Mouse (Mus musculus) liver, embryonic 14.5 days (tissue): ENCODE data around the gene Card14. TPM values are rescaled to one million over a fixed set of nuclear protein-coding genes. Genes with fewer than 3 reads are reported as not detected.

ENCODE experiments used
- ATAC-seq: fragments of 200-750 bp; cut with Nextera tagmentation; 2 replicates; pipeline ENCODE4 v1.8.0; 2017; ENCODE audit warnings: moderate number of reproducible peaks, mild to moderate bottlenecking, moderate library complexity; ENCODE audit not compliant: insufficient read depth
- DNase-seq, 3 experiments: peaks; one replicate each; pipeline ENCODE4 v3.0.0-alpha.2; 2012 to 2013; ENCODE audit warnings: low read depth in 3 of 3, low spot score in 3 of 3
- H3K27ac ChIP-seq: fragments of 300-500 bp; sonication (generic); 2 replicates; pipeline ENCODE4 v1.5.1; 2014; ENCODE audit warnings: moderate library complexity, mild to moderate bottlenecking, control low read depth, inconsistent platforms
- H3K27me3 ChIP-seq: fragments of 300-500 bp; sonication (generic); 2 replicates; pipeline ENCODE4 v1.6.1; 2014; ENCODE audit warnings: mild to moderate bottlenecking, low read length, moderate library complexity; ENCODE audit not compliant: control insufficient read depth, insufficient read depth
- H3K36me3 ChIP-seq: fragments of 300-500 bp; sonication (generic); replicated peaks from 2 replicates; pipeline ENCODE4 v1.6.1; 2014; ENCODE audit warnings: low read depth; ENCODE audit not compliant: control insufficient read depth, insufficient read depth
- H3K4me1 ChIP-seq, 2 experiments: fragments of 200-500 bp in 1 of 2; fragments of 300-500 bp in 1 of 2; sonication (generic) in 1 of 2; replicated peaks; 2 replicates each; pipeline ENCODE4 v1.6.1; 2012 to 2014; ENCODE audit warnings: antibody characterized with exemption in 1 of 2, inconsistent platforms in 1 of 2, low read length in 1 of 2; ENCODE audit not compliant: control insufficient read depth in 2 of 2, insufficient read depth in 2 of 2
- H3K4me2 ChIP-seq: fragments of 300-500 bp; sonication (generic); 2 replicates; pipeline ENCODE4 v1.6.1; 2014; ENCODE audit warnings: low read depth, mild to moderate bottlenecking, control low read depth, moderate library complexity
- H3K4me3 ChIP-seq, 2 experiments: fragments of 200-500 bp in 1 of 2; fragments of 300-500 bp in 1 of 2; sonication (generic) in 1 of 2; 2 replicates each; pipeline ENCODE4 v1.5.1; 2012 to 2014; ENCODE audit warnings: low read depth in 2 of 2, low read length in 2 of 2, mild to moderate bottlenecking in 2 of 2, control low read depth in 1 of 2, inconsistent platforms in 1 of 2, moderate library complexity in 1 of 2; ENCODE audit not compliant: insufficient read depth in 1 of 2
- H3K9ac ChIP-seq: fragments of 300-500 bp; sonication (generic); replicated peaks from 2 replicates; pipeline ENCODE4 v1.6.1; 2014; ENCODE audit warnings: mild to moderate bottlenecking, control low read depth, moderate library complexity
- H3K9me3 ChIP-seq: fragments of 300-500 bp; sonication (generic); 2 replicates; pipeline ENCODE4 v1.6.1; 2016; ENCODE audit warnings: low read length, mixed read lengths; ENCODE audit not compliant: control insufficient read depth
- CTCF ChIP-seq: IDR thresholded peaks from 2 replicates; pipeline ENCODE4 v1.5.1; 2016; ENCODE audit warnings: antibody characterized with exemption, low read depth, control low read depth
- EP300 ChIP-seq: IDR thresholded peaks from 2 replicates; pipeline ENCODE4 v1.6.1; 2016; ENCODE audit warnings: antibody characterized with exemption, low read depth
- WGBS: fragments of 180-500 bp; shearing (Covaris S2); extraction: QIAGEN DNeasy Blood & Tissue Kit; methylation state at CpG from one replicate; pipeline ENCODE4 v1.1.7; 2014; ENCODE audit not compliant: insufficient replicate concordance; 5-methylcytosine and 5-hydroxymethylcytosine counted together
- polyA plus RNA-seq, 2 experiments: library from polyadenylated mRNA; depleted of rRNA in 1 of 2; stranded (reverse) in 1 of 2; unstranded in 1 of 2; fragments of >200 nt; fragmentation: Nextera tagmentation in 1 of 2; extraction: Ambion mirVana in 1 of 2; gene quantifications; 2 replicates each; pipeline versions ENCODE4 v1.2.1 to v1.2.3; 2012 to 2014

The Card14 gene
- polyA plus RNA-seq, 2 experiments: 0.17 to 0.18 TPM

GRCm38 (mm10) chr11:119390271-119391231 lies 83.0 kb downstream of the Card14 start:
- peak overlapping the region; percentile 16 for H3K27ac ChIP-seq
- no peaks in the 10 kb centered on the region for H3K36me3 ChIP-seq
- H3K27me3 ChIP-seq: peaks cover 5% of the 10 kb centered on the region; the same call in 1 of the 2 replicates
- H3K4me2 ChIP-seq: peak overlapping the region; percentile 87
- peaks cover 19 to 28% of the 10 kb centered on the region in 2 experiments for H3K4me1 ChIP-seq
- DNase-seq (no peak), ATAC-seq (peak; percentile 14; the same call in 1 of the 2 replicates)
- H3K9ac ChIP-seq: peak overlapping the region; percentile 58
- WGBS: 1% methylated on average over 53 of the region's 53 CpGs
- peak overlapping the region; percentile 55 to 78 for H3K4me3 ChIP-seq
- no peaks in the 10 kb centered on the region for H3K9me3 ChIP-seq
- no peak for TF ChIP-seq CTCF

- H3K27me3 ChIP-seq: peaks cover 5% of the 10 kb centered on the region; the same call in 1 of the 2 replicates
- H3K4me2 ChIP-seq: peak overlapping the region; percentile 87
- ATAC-seq (peak; percentile 62), DNase-seq (peak in 1 of 3 experiments; percentile 48)
- H3K4me3 ChIP-seq: peak overlapping the region; percentile 43 to 78
- H3K9ac ChIP-seq: no peak overlapping the region; the same call in 1 of the 2 replicates
- H3K27ac ChIP-seq: peak overlapping the region; percentile 61
- TF ChIP-seq EP300 (peak; percentile 32), CTCF (no peak)
- H3K36me3 ChIP-seq: no peaks in the 10 kb centered on the region
- no peaks in the 10 kb centered on the region for H3K9me3 ChIP-seq
- 11% methylated on average over 7 of the region's 7 CpGs for WGBS
- peaks cover 19 to 28% of the 10 kb centered on the region in 2 experiments for H3K4me1 ChIP-seq
Observed at GRCm38 (mm10) chr11:119391386-119392000, 83.9 kb downstream of the Card14 start.

- H3K36me3 ChIP-seq: no peaks in the 10 kb centered on the region
- WGBS: 3% methylated on average over 12 of the region's 12 CpGs
- H3K27ac ChIP-seq: peak overlapping the region; percentile 61
- H3K4me1 ChIP-seq: peaks cover 19 to 28% of the 10 kb centered on the region in 2 experiments
- ATAC-seq (peak; percentile 75), DNase-seq (peak; percentile 65 to 69 (median 66))
- H3K27me3 ChIP-seq: peaks cover 5% of the 10 kb centered on the region; the same call in 1 of the 2 replicates
- peak overlapping the region; percentile 87 for H3K4me2 ChIP-seq
- no peaks in the 10 kb centered on the region for H3K9me3 ChIP-seq
- TF ChIP-seq CTCF: no peak
- no peak for TF ChIP-seq EP300
- peak overlapping the region; percentile 54 for H3K9ac ChIP-seq
- H3K4me3 ChIP-seq: peak overlapping the region; percentile 43 to 78
Observed at GRCm38 (mm10) chr11:119392001-119392614, 84.5 kb downstream of the Card14 start.

GRCm38 (mm10) chr11:119392800-119393482 lies 85.4 kb downstream of the Card14 start, which contains the start of gene Rnf213:
TSS of gene Rnf213 (plus strand) at chr11:119393100.
- under 1% methylated on average over 19 of the region's 19 CpGs for WGBS
- ATAC-seq (peak; percentile 60), DNase-seq (peak; percentile 49 to 68 (median 52))
- Histone ChIP-seq H3K27ac (peak within 1 kb of the TSS; percentile 61), H3K4me1 (peaks cover 19 to 28% of the 10 kb centered on the region in 2 experiments), H3K36me3 (no peaks in the 10 kb centered on the region), H3K4me3 (peak within 1 kb of the TSS; percentile 78 to 96), H3K4me2 (peak within 1 kb of the TSS; percentile 87), H3K9me3 (no peaks in the 10 kb centered on the region), H3K27me3 (peaks cover 5% of the 10 kb centered on the region; the same call in 1 of the 2 replicates), H3K9ac (peak within 1 kb of the TSS; percentile 56)
- TF ChIP-seq EP300: no peak
- peak; percentile 65 for TF ChIP-seq CTCF
